Mouse (Mus musculus) thymus, postnatal 0 days (tissue): ENCODE data around the gene Zmym5. TPM values are rescaled to one million over a fixed set of nuclear protein-coding genes. Genes with fewer than 3 reads are reported as not detected.
"Not testable (repeated sequence)": the region's sequence is repeated elsewhere in the genome, so short reads cannot be mapped to it uniquely, and the experiment has no call there.

Source experiments
- DNase-seq: peaks from one replicate; pipeline ENCODE4 v3.0.0-alpha.2; 2015; ENCODE audit warnings: low spot score
- polyA plus RNA-seq: library from polyadenylated mRNA; unstranded; fragments of >200 nt; fragmentation: Nextera tagmentation; extraction: Ambion mirVana; gene quantifications from 2 replicates; pipeline ENCODE4 v1.2.1, GENCODE M21; 2015

Gene Zmym5
- polyA plus RNA-seq, 1 experiment from 2014 or later: 19.6 TPM

DNA sequence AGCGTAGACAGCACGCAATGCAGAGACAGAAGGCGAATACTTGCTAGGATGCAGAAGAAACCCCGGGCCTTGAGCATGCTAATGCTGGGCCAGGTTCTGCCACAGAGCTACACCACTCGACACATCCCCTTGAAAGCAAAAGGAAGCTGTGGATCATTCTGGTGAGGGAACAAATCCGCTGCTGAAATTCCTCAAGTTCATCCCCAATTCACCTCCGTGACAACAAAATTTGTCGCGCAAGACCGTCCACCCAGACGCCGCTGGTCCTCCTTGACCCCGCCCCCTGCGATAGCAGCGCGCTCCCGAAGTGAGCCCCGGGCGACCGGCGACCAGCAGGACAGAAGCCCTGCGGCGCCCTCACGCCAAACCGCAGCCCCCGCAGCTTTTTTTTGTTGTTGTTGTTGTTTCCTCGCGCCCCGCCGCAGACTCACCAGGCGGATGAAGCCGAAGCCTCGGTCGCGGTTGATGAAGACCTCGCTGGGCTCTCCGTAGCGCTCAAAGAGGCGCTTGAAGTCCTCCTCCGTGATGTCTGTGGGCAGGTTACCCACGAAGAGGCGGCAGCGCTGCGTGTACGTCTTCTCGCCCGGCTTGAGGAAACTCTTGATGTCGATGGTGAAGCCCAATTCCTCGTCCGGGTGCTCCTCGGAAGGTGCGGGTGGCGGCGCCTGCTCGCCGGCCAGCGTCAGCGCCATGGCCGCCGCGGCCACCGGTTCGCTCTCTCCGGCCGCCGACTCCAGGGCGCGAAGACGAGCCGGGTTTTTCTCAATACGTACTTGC lies 34.0 kb downstream of the Zmym5 start:
- DNase-seq: peak; percentile 38

DNA sequence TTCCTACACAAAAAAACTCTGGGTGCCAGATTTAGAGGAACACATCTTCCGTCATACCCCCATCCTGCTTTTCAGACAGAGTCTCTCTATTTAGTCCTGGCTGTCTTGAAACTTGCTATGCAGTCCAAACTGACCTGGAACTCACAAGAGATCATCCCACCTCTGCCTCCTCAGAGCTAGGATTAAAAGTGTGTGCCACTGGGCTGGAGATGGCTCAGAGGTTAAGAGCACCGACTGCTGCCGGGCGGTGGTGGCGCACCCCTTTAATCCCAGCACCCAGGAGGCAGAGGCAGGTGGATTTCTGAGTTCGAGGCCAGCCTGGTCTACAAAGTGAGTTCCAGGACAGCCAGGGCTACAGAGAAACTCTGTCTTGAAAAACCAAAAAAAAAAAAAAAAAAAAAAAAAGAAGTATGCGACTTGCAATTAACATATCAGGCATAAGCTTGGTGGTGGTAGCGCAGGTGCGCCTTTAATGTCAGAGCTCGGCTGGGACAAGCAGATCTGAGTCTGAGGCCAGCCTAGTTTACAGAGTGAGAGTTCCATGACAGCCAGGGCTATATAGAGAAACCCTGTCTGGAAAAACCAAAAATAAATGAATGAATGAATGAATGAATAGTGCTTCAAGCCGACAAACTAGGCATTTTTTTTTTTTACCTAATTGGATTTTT lies 34.8 kb downstream of the Zmym5 start:
- DNase-seq: peak; percentile 54

- DNase-seq: no peak
Measured at GRCm38 (mm10) chr14:56775416-56775815, 36.1 kb downstream of the Zmym5 start.

DNA sequence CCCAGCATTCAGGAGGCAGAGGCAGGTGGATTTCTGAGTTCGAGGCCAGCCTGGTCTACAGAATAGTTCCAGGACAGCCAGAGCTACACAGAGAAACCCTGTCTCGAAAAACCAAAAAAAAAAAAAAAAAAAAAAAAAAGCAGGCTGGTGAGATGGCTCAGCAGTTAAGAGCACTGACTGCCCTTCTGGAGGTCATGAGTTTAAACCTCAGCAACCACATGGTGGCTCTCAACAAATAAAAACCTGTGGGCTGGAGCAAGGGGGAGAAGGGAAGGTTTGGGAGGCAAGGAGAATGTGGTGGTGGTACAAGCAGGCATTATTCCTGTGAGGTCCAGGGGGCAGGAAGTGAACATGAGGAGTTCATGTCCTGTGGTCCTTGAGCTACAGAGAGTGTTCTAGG lies 45.1 kb downstream of the Zmym5 start:
- not testable (repeated sequence) for DNase-seq

DNA sequence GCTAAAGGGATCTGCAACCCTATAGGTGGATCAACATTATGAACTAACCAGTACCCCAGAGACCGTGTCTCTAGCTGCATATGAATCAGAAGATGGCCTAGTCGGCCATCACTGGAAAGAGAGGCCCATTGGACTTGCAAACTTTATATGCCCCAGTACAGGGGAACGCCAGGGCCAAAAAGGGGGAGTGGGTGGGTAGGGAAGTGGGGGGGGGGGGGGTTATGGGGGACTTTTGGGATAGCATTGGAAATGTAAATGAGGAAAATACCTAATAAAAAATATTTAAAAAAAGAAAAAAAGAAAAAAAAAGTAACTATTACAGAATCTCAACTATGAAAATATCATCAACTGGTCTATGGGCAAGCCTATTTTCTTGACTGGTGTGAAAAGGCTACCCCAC lies 46.4 kb downstream of the Zmym5 start:
- DNase-seq: not testable (repeated sequence)

DNA sequence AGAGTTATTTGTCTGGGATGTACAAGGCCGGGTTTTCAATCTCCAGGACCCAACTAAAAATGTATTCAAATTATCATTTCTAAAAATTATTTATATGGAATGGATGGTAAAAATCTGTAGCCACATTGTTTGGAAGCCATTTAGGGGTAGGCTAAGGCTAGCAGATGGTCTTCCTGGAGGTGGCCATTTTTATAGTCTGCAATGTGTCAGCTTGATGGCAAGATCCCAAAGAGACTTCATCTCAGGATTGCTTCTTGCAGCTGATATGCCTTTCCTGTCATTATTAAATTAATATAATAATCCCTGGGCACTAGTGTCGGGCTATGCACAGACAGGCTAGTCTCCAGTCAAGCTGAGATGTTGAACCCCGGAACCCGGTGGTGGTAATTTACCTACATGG lies 60.2 kb downstream of the Zmym5 start:
- DNase-seq: no peak

Other genes with a start within 250 kb of the Zmym5 start
- gene Cenpj, start 236.3 kb downstream of the Zmym5 start, polyA plus RNA-seq: 12.7 and 12.9 TPM in 2 replicates
- 6.8 and 10.4 TPM in 2 replicates for gene Parp4, start 236.1 kb downstream of the Zmym5 start, polyA plus RNA-seq
- 29.7 and 33.6 TPM in 2 replicates for gene Mphosph8, start 143.5 kb downstream of the Zmym5 start, polyA plus RNA-seq
- gene Pspc1, start 33.4 kb downstream of the Zmym5 start, polyA plus RNA-seq: 29.1 and 32.9 TPM in 2 replicates
- gene Zmym2, start 74.9 kb upstream of the Zmym5 start, polyA plus RNA-seq: 26.7 and 28.4 TPM in 2 replicates
- gene Gja3, start 246.4 kb upstream of the Zmym5 start, polyA plus RNA-seq: 0.10 and 0.14 TPM in 2 replicates